Mouse (Mus musculus): ENCODE data around the gene Pnma1.

DNA sequence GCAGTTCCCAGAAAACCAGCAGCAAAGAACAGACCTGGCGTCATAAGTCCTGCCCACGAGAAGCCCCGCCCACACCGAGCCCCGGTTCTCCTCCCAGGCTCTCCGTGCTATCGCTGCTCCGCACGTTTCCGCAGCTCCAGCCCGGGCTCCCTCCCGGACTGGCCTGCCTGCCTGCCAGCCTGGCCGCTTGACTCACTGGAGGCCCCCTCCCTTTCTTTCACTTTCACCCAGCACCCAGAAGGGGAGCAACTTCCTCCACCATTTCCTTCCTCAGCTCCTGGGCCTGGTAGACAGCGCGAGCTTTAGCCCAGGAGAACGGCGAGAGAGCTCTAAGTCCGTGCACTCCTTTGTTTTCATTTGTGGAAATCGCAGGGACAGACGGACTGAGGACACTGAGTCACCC is 27.4 kb upstream of the Pnma1 start:
- TF ChIP-seq GATA1 (IDR thresholded peaks at IDR 0.05; ENCODE audit: borderline replicate concordance, low read length): no peak
- TF ChIP-seq FLI1 (IDR thresholded peaks at IDR 0.05; ENCODE audit: low read length): peak; percentile 84

Data from megakaryocyte, embryonic 14.5 days (primary cell).